Mouse (Mus musculus) liver, embryonic 12.5 days (tissue): ENCODE data around the gene Rcor1. TPM values are rescaled to one million over a fixed set of nuclear protein-coding genes. Genes with fewer than 3 reads are reported as not detected.

ENCODE experiments used
- ATAC-seq: fragments of 200-750 bp; cut with Nextera tagmentation; 2 replicates; pipeline ENCODE4 v1.8.0; 2017; ENCODE audit warnings: moderate number of reproducible peaks, mild to moderate bottlenecking, moderate library complexity
- H3K27ac ChIP-seq: fragments of 300-500 bp; sonication (generic); 2 replicates; pipeline ENCODE4 v1.5.1; 2016; ENCODE audit warnings: mild to moderate bottlenecking
- H3K27me3 ChIP-seq: fragments of 300-500 bp; sonication (generic); replicated peaks from 2 replicates; pipeline ENCODE4 v1.6.1; 2016; ENCODE audit warnings: mild to moderate bottlenecking, moderate library complexity
- H3K36me3 ChIP-seq: fragments of 300-500 bp; sonication (generic); 2 replicates; pipeline ENCODE4 v1.6.1; 2016; ENCODE audit warnings: mild to moderate bottlenecking, moderate library complexity
- H3K4me1 ChIP-seq: fragments of 300-500 bp; sonication (generic); 2 replicates; pipeline ENCODE4 v1.6.1; 2016
- H3K4me2 ChIP-seq: fragments of 300-500 bp; sonication (generic); 2 replicates; pipeline ENCODE4 v1.6.1; 2016; ENCODE audit warnings: mild to moderate bottlenecking, moderate library complexity
- H3K4me3 ChIP-seq: fragments of 300-500 bp; sonication (generic); 2 replicates; pipeline ENCODE4 v1.5.1; 2016; ENCODE audit warnings: mild to moderate bottlenecking, moderate library complexity
- H3K9ac ChIP-seq: fragments of 300-500 bp; sonication (generic); 2 replicates; pipeline ENCODE4 v1.6.1; 2016; ENCODE audit warnings: mild to moderate bottlenecking, moderate library complexity
- H3K9me3 ChIP-seq: fragments of 300-500 bp; sonication (generic); replicated peaks from 2 replicates; pipeline ENCODE4 v1.6.1; 2016; ENCODE audit warnings: mild to moderate bottlenecking, moderate library complexity
- WGBS: fragments of 180-500 bp; shearing (Covaris S2); methylation state at CpG from one replicate; pipeline ENCODE4 v1.1.7; 2016; ENCODE audit not compliant: insufficient replicate concordance; 5-methylcytosine and 5-hydroxymethylcytosine counted together
- polyA plus RNA-seq: library from polyadenylated mRNA; unstranded; fragments of >200 nt; fragmentation: Nextera tagmentation; extraction: Ambion mirVana; gene quantifications from 2 replicates; pipeline ENCODE4 v1.2.1, GENCODE M21; 2016

Gene Rcor1
- polyA plus RNA-seq, 1 experiment from 2014 or later = 8.5 TPM

DNA sequence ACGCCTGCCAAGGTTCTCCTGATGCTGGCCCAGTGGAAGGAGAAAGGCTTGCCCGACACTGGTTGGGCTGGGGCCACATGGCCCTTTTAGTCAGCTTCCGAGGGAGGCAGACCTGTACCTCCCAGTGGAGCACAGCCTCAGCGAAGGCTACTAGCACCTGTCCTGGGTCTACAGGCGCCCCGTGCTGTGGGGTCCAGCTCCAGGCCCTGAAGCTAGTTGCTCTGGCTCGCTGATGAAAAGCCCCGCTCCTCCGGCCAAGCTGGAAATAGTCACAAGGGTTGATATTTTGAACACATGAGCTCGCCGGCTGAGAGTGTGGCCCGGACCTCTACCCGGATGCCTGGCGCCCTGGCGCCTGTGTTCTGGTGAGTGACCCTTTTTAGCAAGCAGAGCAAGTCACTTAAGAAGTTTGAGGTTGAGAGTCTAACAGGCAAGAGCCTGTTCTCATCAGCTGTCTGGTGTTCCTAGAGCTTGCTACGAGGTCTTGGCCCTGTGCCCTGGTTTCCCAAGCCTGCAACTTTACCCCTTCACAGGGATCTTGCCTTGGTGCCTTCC lies 104.4 kb downstream of the Rcor1 start:
- peaks cover 19% of the 10 kb centered on the region; the same call in 1 of the 2 replicates for H3K27me3 ChIP-seq
- WGBS = 66% methylated on average over 16 of the region's 16 CpGs
- H3K4me1 ChIP-seq = peaks cover 15% of the 10 kb centered on the region
- H3K36me3 ChIP-seq = no peaks in the 10 kb centered on the region
- H3K9ac ChIP-seq = no peak overlapping the region
- H3K9me3 ChIP-seq = 0 out of 2 replicates have a peak, but pooled peaks cover 9% of the 10 kb centered on the region
- no peak overlapping the region for H3K27ac ChIP-seq
- H3K4me3 ChIP-seq = no peak overlapping the region
- H3K4me2 ChIP-seq = peak overlapping the region; percentile 31
- no peak for ATAC-seq

DNA sequence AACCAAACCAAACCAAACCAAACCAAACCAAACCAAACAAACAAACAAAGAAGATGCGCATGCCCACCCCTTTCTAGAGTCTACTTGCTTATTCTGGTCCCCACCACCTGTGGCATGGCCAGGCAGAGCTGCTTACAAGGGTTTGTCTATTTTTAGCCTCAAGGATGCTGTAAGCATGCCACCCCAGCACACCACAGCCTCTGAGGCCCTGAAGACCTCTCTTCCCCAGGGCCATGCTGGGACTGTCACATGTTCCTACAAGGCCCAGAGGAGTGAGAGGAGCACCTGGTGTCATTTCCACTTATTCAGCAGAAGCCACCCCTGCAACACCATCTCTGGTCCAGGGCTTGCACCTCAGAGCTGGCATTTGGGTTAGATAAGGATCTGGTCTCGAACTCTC lies 105.4 kb downstream of the Rcor1 start:
- 0 out of 2 replicates have a peak, but pooled peaks cover 5% of the 10 kb centered on the region for H3K9me3 ChIP-seq
- H3K4me1 ChIP-seq = peaks cover 23% of the 10 kb centered on the region
- no peak overlapping the region for H3K4me2 ChIP-seq
- 78% methylated on average over 2 of the region's 2 CpGs for WGBS
- no peaks in the 10 kb centered on the region for H3K36me3 ChIP-seq
- no peak overlapping the region for H3K9ac ChIP-seq
- no peak overlapping the region for H3K4me3 ChIP-seq
- H3K27ac ChIP-seq = no peak overlapping the region
- ATAC-seq = no peak
- H3K27me3 ChIP-seq = peaks cover 19% of the 10 kb centered on the region; the same call in 1 of the 2 replicates

DNA sequence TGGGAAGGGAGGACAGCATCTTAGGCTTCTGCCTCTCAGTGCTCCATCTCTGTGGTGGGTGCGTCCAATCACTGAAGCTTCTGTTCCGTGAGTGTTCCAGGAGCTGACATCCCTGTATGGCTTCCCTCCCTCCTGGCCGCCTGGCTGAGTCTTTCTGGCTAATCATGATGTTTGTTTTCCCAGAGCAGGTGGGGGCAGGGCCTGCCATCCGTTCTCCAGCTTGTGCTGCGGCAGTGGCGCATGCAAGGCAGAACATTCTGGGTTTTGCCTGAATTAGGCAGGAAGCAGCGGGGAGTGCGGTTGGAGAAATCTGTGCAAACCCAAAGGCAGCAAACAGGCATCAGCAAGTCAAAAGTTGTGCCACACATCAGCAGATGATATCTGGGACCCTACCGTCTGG lies 106.1 kb downstream of the Rcor1 start:
- Histone ChIP-seq H3K4me2 (0 out of 2 replicates have a peak overlapping the region, but pooled peaks have one; percentile 0), H3K27me3 (peaks cover 19% of the 10 kb centered on the region; the same call in 1 of the 2 replicates), H3K36me3 (no peaks in the 10 kb centered on the region), H3K4me3 (no peak overlapping the region), H3K27ac (no peak overlapping the region), H3K9me3 (0 out of 2 replicates have a peak, but pooled peaks cover 5% of the 10 kb centered on the region), H3K9ac (no peak overlapping the region), H3K4me1 (peaks cover 30% of the 10 kb centered on the region)
- peak; percentile 24; the same call in 1 of the 2 replicates for ATAC-seq
- WGBS = 58% methylated on average over 9 of the region's 9 CpGs

DNA sequence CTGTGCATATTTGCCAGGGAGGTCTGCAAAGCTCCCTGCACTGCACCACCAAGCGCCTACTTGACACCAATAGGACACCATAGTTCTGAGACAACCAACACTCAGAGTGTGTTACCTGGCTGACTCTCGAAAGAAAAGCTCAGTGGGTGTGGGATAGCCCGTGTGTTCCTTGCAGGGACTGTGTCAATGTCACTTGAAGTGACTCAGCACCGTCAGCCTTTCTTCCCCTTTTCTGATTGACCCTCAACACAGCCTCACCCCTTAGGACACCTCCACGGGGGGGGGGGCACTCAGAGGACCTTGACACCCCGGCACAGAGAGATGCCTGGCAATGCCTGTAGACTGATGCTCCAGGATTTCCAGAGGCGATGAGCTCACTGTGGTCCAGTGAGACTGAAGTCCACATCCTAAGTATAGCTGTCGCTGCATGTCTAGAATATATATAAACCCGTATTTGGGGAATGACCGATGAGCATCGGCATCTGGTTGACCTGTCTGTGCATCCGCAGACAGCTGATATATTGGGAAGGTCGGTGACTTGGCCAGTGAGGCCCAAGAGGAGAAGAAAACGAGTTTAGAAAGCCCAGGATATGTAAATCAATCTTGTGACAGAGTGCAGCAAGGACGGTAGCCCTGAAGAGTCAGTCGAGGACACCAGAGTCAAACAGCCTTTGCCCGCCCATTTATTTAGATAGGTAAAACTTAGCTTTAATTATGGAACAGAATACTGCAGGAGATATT lies 110.5 kb downstream of the Rcor1 start:
- ATAC-seq = no peak
- peaks cover 54% of the 10 kb centered on the region for H3K4me1 ChIP-seq
- WGBS = 43% methylated on average over 17 of the region's 17 CpGs
- no peak overlapping the region for H3K27ac ChIP-seq
- no peaks in the 10 kb centered on the region for H3K36me3 ChIP-seq
- H3K4me2 ChIP-seq = peak overlapping the region; percentile 41
- no peak overlapping the region for H3K9ac ChIP-seq
- H3K9me3 ChIP-seq = no peaks in the 10 kb centered on the region
- peaks cover 10% of the 10 kb centered on the region; the same call in 1 of the 2 replicates for H3K27me3 ChIP-seq
- no peak overlapping the region for H3K4me3 ChIP-seq

DNA sequence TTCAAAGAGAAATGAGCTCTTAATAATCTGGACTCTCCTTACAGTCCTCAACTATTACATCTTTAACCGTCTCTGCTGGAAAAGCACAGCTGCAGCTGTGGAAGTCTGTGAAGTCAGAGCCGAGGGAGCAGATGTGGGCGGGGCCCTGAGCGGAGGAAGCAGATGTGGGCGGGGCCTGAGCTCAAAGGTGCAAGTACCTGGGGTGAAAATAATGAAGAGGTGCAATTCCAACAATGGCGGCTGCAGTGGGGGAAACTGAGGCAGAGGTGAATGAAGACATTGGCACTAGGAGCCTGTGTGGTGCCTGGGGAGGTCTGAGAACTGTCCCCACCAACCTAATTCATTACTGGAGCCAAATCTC lies 111.1 kb downstream of the Rcor1 start:
- peaks cover 10% of the 10 kb centered on the region; the same call in 1 of the 2 replicates for H3K27me3 ChIP-seq
- H3K4me3 ChIP-seq = no peak overlapping the region
- no peaks in the 10 kb centered on the region for H3K9me3 ChIP-seq
- WGBS = 7% methylated on average over 6 of the region's 6 CpGs
- H3K4me2 ChIP-seq = peak overlapping the region; percentile 41
- peaks cover 54% of the 10 kb centered on the region for H3K4me1 ChIP-seq
- H3K36me3 ChIP-seq = no peaks in the 10 kb centered on the region
- no peak overlapping the region for H3K9ac ChIP-seq
- no peak for ATAC-seq
- H3K27ac ChIP-seq = no peak overlapping the region

DNA sequence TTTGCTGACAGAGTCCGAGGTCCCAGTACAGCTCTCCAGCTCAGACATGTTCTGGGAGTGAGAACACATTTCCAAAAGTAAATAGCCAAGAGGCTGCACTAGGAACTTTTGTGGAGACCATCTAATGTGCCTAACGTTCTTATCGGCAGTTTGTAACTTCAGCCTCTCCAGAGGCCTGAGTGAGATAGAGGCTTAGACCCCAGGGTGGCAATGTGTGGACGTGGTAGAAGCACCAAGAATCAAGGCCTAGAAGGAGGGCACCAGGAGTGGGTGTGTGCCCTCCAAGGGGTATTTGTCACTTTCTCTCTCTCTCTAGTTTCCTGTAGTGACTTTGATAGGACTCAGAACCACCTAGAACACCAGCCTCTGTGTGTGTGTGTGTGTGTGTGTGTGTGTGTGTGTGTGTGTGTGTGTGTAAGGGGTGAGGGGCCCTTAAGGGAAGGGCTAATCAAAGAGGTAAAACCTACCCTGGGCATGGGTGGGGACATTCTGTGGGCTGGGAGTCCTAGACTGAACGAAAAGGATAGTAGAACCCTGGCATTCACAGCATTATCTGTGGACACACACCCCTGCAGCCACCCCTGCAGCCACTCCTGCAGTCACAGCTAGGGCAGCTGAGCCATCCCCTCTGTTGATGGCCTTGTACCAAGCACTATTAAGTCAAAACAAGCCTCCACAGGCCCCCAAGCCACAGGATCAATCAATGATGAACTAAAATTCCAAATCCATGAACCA lies 112.4 kb downstream of the Rcor1 start:
- H3K9me3 ChIP-seq = no peaks in the 10 kb centered on the region
- peak overlapping the region; percentile 32 for H3K4me2 ChIP-seq
- peak overlapping the region; percentile 53; the same call in 1 of the 2 replicates for H3K9ac ChIP-seq
- no peaks in the 10 kb centered on the region for H3K36me3 ChIP-seq
- no peak overlapping the region for H3K4me3 ChIP-seq
- H3K27ac ChIP-seq = peak overlapping the region; percentile 68
- H3K27me3 ChIP-seq = peaks cover 10% of the 10 kb centered on the region; the same call in 1 of the 2 replicates
- peak; percentile 95 for ATAC-seq
- 40% methylated on average over 5 of the region's 5 CpGs for WGBS
- peaks cover 54% of the 10 kb centered on the region for H3K4me1 ChIP-seq

DNA sequence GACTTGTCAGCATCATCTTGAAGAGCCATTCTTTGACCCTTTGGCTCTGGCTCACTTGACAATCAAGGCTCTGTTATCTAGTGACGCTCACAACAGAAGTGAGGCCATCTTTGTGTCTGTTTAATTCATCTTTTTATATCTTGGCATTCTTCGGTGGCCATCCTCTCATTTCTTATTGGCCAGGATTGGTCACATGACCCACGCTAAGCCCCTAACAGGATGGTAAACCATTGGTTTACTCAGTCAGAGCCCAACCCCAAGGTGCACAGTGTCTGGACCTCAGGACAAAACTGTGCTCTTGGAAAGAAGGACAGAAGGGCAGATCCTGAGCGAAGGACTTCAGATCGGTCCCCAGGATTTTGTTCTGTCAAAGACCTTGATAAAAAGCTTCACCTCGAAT lies 113.4 kb downstream of the Rcor1 start:
- no peak overlapping the region for H3K27ac ChIP-seq
- H3K9me3 ChIP-seq = no peaks in the 10 kb centered on the region
- H3K36me3 ChIP-seq = no peaks in the 10 kb centered on the region
- 76% methylated on average over 6 of the region's 6 CpGs for WGBS
- H3K4me3 ChIP-seq = no peak overlapping the region
- peaks cover under 1% of the 10 kb centered on the region; the same call in 1 of the 2 replicates for H3K27me3 ChIP-seq
- no peak overlapping the region for H3K9ac ChIP-seq
- H3K4me1 ChIP-seq = peaks cover 56% of the 10 kb centered on the region
- ATAC-seq = no peak
- no peak overlapping the region for H3K4me2 ChIP-seq

DNA sequence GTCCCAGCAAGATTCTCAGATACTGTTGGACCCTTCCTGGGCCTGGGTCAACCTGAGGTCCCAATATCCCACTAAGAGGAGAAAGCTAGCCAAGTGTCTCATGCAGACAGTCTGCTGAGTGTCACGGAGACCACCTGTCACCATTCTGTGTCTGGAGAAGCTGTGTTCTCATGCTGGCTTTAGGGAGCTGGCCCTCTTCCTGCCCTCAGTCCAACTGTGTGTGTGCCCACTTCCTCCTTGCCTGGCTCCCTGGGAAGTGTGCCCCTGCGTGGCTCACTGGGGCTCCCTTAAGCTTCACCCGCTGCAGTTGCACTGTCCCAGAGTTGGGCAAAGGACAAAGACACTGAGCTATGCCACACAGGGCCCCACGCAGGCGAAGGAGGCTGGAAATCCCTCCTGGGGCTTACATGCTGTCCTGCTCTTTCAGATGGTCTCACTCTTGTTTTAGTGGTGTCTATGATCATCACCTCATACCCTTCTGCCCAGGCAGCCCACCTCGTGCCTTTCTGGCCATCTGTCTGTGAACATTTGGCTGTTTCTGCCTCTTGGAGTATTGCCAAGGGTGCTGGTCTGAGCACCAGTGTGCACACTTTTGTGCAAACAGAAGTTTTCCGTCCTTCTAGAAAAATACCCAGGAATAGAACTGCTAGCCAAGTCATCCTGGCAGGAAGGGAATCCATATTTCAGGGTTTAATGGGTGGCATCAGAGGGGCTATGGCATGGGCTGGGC lies 114.0 kb downstream of the Rcor1 start:
- H3K36me3 ChIP-seq = no peaks in the 10 kb centered on the region
- peaks cover 61% of the 10 kb centered on the region for H3K4me1 ChIP-seq
- WGBS = 69% methylated on average over 7 of the region's 7 CpGs
- no peak overlapping the region for H3K4me3 ChIP-seq
- H3K9ac ChIP-seq = no peak overlapping the region
- H3K9me3 ChIP-seq = no peaks in the 10 kb centered on the region
- ATAC-seq = no peak
- H3K27ac ChIP-seq = no peak overlapping the region
- no peak overlapping the region for H3K4me2 ChIP-seq
- H3K27me3 ChIP-seq = no peaks in the 10 kb centered on the region; the same call in 1 of the 2 replicates

DNA sequence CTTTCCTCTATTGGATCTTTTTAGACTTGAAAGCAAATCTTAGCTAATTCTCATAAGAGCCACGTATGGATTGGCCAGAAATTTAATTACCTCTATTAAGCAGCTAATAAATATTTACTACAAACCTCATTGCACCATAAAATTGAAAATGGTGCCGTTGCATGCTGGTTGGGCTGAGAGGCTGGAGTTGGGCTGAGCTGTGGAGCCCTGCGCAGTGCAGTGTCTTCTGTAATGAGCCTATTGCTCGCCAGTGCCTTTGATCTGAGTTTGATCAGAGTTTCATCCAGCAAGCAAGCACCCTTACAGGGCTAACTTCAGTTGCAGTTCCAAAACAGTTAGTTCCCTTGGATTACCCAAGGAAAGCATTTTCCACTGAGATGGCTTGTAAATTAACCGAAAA lies 114.8 kb downstream of the Rcor1 start:
- Histone ChIP-seq H3K9me3 (no peaks in the 10 kb centered on the region), H3K9ac (no peak overlapping the region), H3K4me2 (no peak overlapping the region), H3K4me3 (no peak overlapping the region), H3K27ac (no peak overlapping the region), H3K27me3 (no peaks in the 10 kb centered on the region; the same call in 1 of the 2 replicates), H3K4me1 (peaks cover 61% of the 10 kb centered on the region), H3K36me3 (no peaks in the 10 kb centered on the region)
- 72% methylated on average over 5 of the region's 5 CpGs for WGBS
- no peak for ATAC-seq

DNA sequence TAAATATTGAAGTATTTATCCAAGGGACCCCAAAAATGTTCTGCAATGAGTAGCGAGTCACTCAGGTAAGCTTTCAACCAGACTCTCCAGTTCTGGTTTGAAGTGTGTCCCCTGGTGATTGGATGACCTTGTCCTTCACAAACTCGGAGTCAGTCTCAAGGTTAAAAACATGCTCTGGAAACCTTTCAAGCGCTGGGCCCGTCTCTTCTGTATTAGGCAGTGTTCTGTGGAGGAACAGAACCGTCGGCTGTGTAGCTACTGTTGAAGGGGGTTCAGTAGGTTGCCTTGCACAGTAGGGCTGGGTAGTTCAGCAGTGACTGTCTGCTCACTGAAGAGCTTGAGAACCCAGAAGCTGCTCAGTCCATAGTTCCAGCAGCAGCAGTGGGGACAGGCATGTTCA lies 115.5 kb downstream of the Rcor1 start:
- Histone ChIP-seq H3K27ac (no peak overlapping the region), H3K36me3 (no peaks in the 10 kb centered on the region), H3K9ac (no peak overlapping the region), H3K4me2 (no peak overlapping the region), H3K9me3 (no peaks in the 10 kb centered on the region), H3K4me3 (no peak overlapping the region), H3K27me3 (no peaks in the 10 kb centered on the region), H3K4me1 (peaks cover 61% of the 10 kb centered on the region)
- no peak for ATAC-seq
- WGBS = 74% methylated on average over 6 of the region's 6 CpGs

DNA sequence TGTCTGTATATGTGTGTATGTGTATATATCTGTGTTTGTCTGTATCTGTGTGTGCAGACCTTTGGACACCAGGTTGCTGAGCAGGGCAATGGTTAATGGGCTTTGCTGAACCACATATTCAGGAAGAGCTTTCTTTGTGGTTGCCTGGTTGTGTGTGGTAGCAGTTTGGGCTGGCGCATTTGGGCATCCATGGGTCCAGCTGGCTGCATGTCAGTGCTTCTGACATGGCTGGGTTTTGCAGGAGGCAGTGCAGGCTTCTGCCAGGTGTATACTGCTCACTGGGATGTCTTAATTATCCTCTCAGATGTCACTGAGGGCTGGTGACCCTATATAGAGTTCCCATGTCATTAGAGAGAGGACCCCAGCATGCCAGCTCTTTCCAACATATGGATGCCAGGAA lies 116.6 kb downstream of the Rcor1 start:
- WGBS = 58% methylated on average over 1 of the region's 1 CpGs
- Histone ChIP-seq H3K9ac (no peak overlapping the region), H3K9me3 (no peaks in the 10 kb centered on the region), H3K4me2 (no peak overlapping the region), H3K4me3 (no peak overlapping the region), H3K36me3 (no peaks in the 10 kb centered on the region), H3K27ac (no peak overlapping the region), H3K27me3 (no peaks in the 10 kb centered on the region), H3K4me1 (peaks cover 59% of the 10 kb centered on the region)
- ATAC-seq = no peak
